In the genomic region with DNA sequence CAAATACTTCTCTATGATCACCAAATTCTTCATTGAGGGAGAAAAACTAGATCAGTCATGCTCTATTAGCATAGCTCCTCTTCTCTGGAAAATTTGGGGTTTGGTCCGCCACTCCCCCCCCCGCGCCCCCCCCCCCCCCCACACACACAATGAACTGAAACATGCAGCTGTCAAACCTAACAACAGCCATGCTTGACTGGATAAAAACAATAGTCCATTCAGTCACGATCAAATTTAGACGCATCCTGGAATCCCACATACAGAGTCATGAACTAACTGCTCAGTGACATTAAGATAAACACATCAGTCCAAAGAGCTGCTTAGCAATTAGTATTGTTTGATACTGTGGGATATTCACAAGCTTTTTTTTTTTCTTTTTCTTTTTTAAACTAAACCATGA, we compare ENCODE assay signal across 17 mouse cellular contexts. TPM values are rescaled to one million over a fixed set of nuclear protein-coding genes. Genes with fewer than 3 reads are reported as not detected.
DNase-seq lines count a peak whose midpoint lies in the region; ATAC-seq lines count a peak whose summit lies in the region.
"Had no signal": no experiment of that assay in that cellular context is flagged by ENCODE, and none has a peak within 500 bp of the region (broad histone marks: within the 10 kb centered on the region; RNA-seq: fewer than 3 reads in every experiment).

No protein-coding gene starts in this region.

- no peak overlapping the region for H3K9ac ChIP-seq in midbrain, embryonic 14.5 days (replicated peaks; ENCODE audit: low read length)
- H3K9ac ChIP-seq in midbrain, embryonic 13.5 days (replicated peaks), result no peak overlapping the region
- no peak overlapping the region for H3K9ac ChIP-seq in forebrain, embryonic 16.5 days (replicated peaks; ENCODE audit: low read depth, low read length)
- H3K9ac ChIP-seq: embryonic facial prominence, embryonic 13.5 days; heart, embryonic 12.5 days; hindbrain, embryonic 15.5 days; stomach, embryonic 15.5 days had no signal

- WGBS in midbrain, embryonic 14.5 days, result 13% methylated on average over 5 of the region's 5 CpGs
- WGBS in midbrain, embryonic 13.5 days, result 39% methylated on average over 5 of the region's 5 CpGs
- 15% methylated on average over 5 of the region's 5 CpGs for WGBS in forebrain, embryonic 16.5 days

- no peaks in the 10 kb centered on the region for H3K36me3 ChIP-seq in midbrain, embryonic 14.5 days (ENCODE audit: control insufficient read depth, insufficient read depth, low read length)
- no peaks in the 10 kb centered on the region for H3K36me3 ChIP-seq in midbrain, embryonic 13.5 days
- H3K36me3 ChIP-seq in forebrain, embryonic 16.5 days (ENCODE audit: control insufficient read depth, insufficient read depth), result no peaks in the 10 kb centered on the region
- H3K36me3 ChIP-seq: embryonic facial prominence, embryonic 13.5 days; heart, embryonic 12.5 days; hindbrain, embryonic 15.5 days; stomach, embryonic 15.5 days had no signal

- H3K27me3 ChIP-seq in midbrain, embryonic 14.5 days (ENCODE audit: control insufficient read depth, insufficient read depth, low read length), result no peaks in the 10 kb centered on the region
- no peaks in the 10 kb centered on the region for H3K27me3 ChIP-seq in midbrain, embryonic 13.5 days
- no peaks in the 10 kb centered on the region for H3K27me3 ChIP-seq in forebrain, embryonic 16.5 days (replicated peaks; ENCODE audit: control insufficient read depth, insufficient read depth, low read length)
- H3K27me3 ChIP-seq: embryonic facial prominence, embryonic 13.5 days; heart, embryonic 12.5 days; hindbrain, embryonic 15.5 days; stomach, embryonic 15.5 days had no signal

- no peaks in the 10 kb centered on the region for H3K9me3 ChIP-seq in midbrain, embryonic 14.5 days (ENCODE audit: control insufficient read depth, low read length)
- H3K9me3 ChIP-seq in midbrain, embryonic 13.5 days, result no peaks in the 10 kb centered on the region
- H3K9me3 ChIP-seq in forebrain, embryonic 16.5 days (ENCODE audit: control insufficient read depth, low read length), result no peaks in the 10 kb centered on the region
- H3K9me3 ChIP-seq: embryonic facial prominence, embryonic 13.5 days; heart, embryonic 12.5 days; hindbrain, embryonic 15.5 days; stomach, embryonic 15.5 days had no signal

- H3K4me3 ChIP-seq in midbrain, embryonic 14.5 days (replicated peaks; ENCODE audit: low read depth, low read length), result no peak overlapping the region
- no peak overlapping the region for H3K4me3 ChIP-seq in midbrain, embryonic 13.5 days (replicated peaks)
- H3K4me3 ChIP-seq in forebrain, embryonic 16.5 days (replicated peaks; ENCODE audit: low read length), result no peak overlapping the region
- H3K4me3 ChIP-seq: embryonic facial prominence, embryonic 13.5 days; heart, embryonic 12.5 days; hindbrain, embryonic 15.5 days; stomach, embryonic 15.5 days had no signal

- DNase-seq in midbrain, embryonic 14.5 days, result peak; percentile 22
- DNase-seq in embryo, embryonic 10.5 days (ENCODE audit: low spot score), result peak; percentile 47
- DNase-seq in retina, embryonic 14.5 days (ENCODE audit: low spot score), result peak; percentile 90
- DNase-seq in cerebellum, adult 8-10 months, result no peak
- DNase-seq in frontal cortex, postnatal 25 days (ENCODE audit: low spot score in 2 of 2), result no peak
- no peak for DNase-seq in layer of hippocampus, adult 8-10 months (ENCODE audit: low spot score in 2 of 2)
- DNase-seq: cerebellum, adult 9-11 months; kidney, adult 2 months; kidney, postnatal 25 days; lung, adult 2 months; thymus, postnatal 14 days had no signal

- no peak overlapping the region for H3K4me2 ChIP-seq in midbrain, embryonic 14.5 days (ENCODE audit: low read length)
- no peak overlapping the region for H3K4me2 ChIP-seq in midbrain, embryonic 13.5 days (replicated peaks)
- no peak overlapping the region for H3K4me2 ChIP-seq in forebrain, embryonic 16.5 days (ENCODE audit: low read length)
- H3K4me2 ChIP-seq: embryonic facial prominence, embryonic 13.5 days; heart, embryonic 12.5 days; hindbrain, embryonic 15.5 days; stomach, embryonic 15.5 days had no signal

- no peaks in the 10 kb centered on the region for H3K4me1 ChIP-seq in midbrain, embryonic 14.5 days (ENCODE audit: control insufficient read depth, insufficient read depth, low read length)
- H3K4me1 ChIP-seq in midbrain, embryonic 13.5 days (replicated peaks), result 0 out of 2 replicates have a peak, but pooled peaks cover 4% of the 10 kb centered on the region
- 0 out of 2 replicates have a peak, but pooled peaks cover 2% of the 10 kb centered on the region for H3K4me1 ChIP-seq in forebrain, embryonic 16.5 days (replicated peaks; ENCODE audit: control insufficient read depth, insufficient read depth, low read length)
- H3K4me1 ChIP-seq: heart, embryonic 12.5 days; hindbrain, embryonic 15.5 days; stomach, embryonic 15.5 days had no signal

- no peak for ATAC-seq in midbrain, embryonic 14.5 days (ENCODE audit: low FRiP score, low TSS enrichment)
- ATAC-seq in midbrain, embryonic 13.5 days, result no peak
- peak; percentile 76 for ATAC-seq in forebrain, embryonic 16.5 days

- H3K27ac ChIP-seq in midbrain, embryonic 14.5 days (replicated peaks; ENCODE audit: low read depth, low read length), result no peak overlapping the region
- no peak overlapping the region for H3K27ac ChIP-seq in midbrain, embryonic 13.5 days
- H3K27ac ChIP-seq in forebrain, embryonic 16.5 days (ENCODE audit: low read length), result no peak overlapping the region
- H3K27ac ChIP-seq: embryonic facial prominence, embryonic 13.5 days; hindbrain, embryonic 15.5 days; stomach, embryonic 15.5 days had no signal

RNA-seq across cellular contexts. Expression of a gene that starts 14.2 kb away (rescaled TPM):
- polyA plus RNA-seq in midbrain, embryonic 14.5 days (2014; fragmentation: Nextera tagmentation; extraction: Ambion mirVana), result 123 and 132 TPM in 2 replicates
- 170 and 177 TPM in 2 replicates for polyA plus RNA-seq in midbrain, embryonic 13.5 days (2015; fragmentation: Nextera tagmentation; extraction: Ambion mirVana)
- polyA plus RNA-seq in forebrain, embryonic 16.5 days (2015; fragmentation: Nextera tagmentation; extraction: Ambion mirVana), result 67.9 and 85.7 TPM in 2 replicates
- 10 to 100 TPM; 41.4 to 53.2 (median 46.8) TPM for total RNA-seq in layer of hippocampus, adult 8-10 months (2022)

Comparison
In these comparisons a context has a peak if more than half of its experiments do, and no peak if none do; other contexts are left out.
1. DNase-seq: peak in midbrain, embryonic 14.5 days (single experiment), embryo, embryonic 10.5 days (single experiment) and retina, embryonic 14.5 days (single experiment); none in cerebellum, adult 8-10 months (single experiment), frontal cortex, postnatal 25 days (0 of 2) and layer of hippocampus, adult 8-10 months (0 of 2).